Mouse (Mus musculus) urinary bladder, adult 2 months (tissue): Measurements from ENCODE around the gene Zfp462. TPM values are rescaled to one million over a fixed set of nuclear protein-coding genes. Genes with fewer than 3 reads are reported as not detected.

ENCODE experiments used
- DNase-seq: peaks from one replicate; pipeline ENCODE4 v3.0.0; 2022; ENCODE audit warnings: low spot score
- polyA plus RNA-seq: library from polyadenylated mRNA; depleted of rRNA; stranded (reverse); fragments of >200 nt; gene quantifications from 2 replicates; pipeline ENCODE4 v1.2.3, GENCODE M21; 2012

The Zfp462 gene
- polyA plus RNA-seq, 1 experiment = 7.8 TPM

- DNase-seq = no peak
Measured at GRCm38 (mm10) chr4:55117839-55118487, 173.1 kb downstream of the Zfp462 start.

GRCm38 (mm10) chr4:55121126-55121525, 176.3 kb downstream of the Zfp462 start:
- no peak for DNase-seq

GRCm38 (mm10) chr4:55121952-55122351, 177.1 kb downstream of the Zfp462 start:
- DNase-seq = no peak

GRCm38 (mm10) chr4:55124126-55124525, 179.3 kb downstream of the Zfp462 start:
- no peak for DNase-seq

- DNase-seq = no peak
Measured at GRCm38 (mm10) chr4:55125048-55125737, 180.3 kb downstream of the Zfp462 start.

GRCm38 (mm10) chr4:55125738-55126054, 180.8 kb downstream of the Zfp462 start:
- DNase-seq = no peak

GRCm38 (mm10) chr4:55127228-55127901, 182.5 kb downstream of the Zfp462 start:
- no peak for DNase-seq

GRCm38 (mm10) chr4:55128088-55128835, 183.4 kb downstream of the Zfp462 start:
- no peak for DNase-seq
